Mouse (Mus musculus): ENCODE data around the gene Plekhg5. TPM values are rescaled to one million over a fixed set of nuclear protein-coding genes. Genes with fewer than 3 reads are reported as not detected.

Gene Plekhg5
- polyA plus RNA-seq, 1 experiment: 46.7 TPM

DNA sequence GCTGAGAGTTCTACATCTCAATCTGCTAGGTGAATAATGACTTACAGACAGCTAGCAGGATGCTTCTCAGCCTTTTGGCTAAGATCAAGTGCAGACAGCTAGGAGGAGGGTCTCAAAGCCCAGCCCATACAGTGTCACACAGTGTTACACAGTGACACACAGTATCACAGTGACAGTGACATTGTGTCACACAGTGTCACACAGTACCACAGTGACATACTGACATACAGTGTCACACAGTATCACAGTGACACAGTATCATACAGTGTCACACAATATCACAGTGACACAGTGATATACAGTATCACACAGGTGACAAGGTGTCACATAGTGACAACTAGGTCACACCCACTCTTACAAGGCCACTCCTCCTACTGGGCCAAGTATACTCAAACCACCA, 5.0 kb upstream of the Plekhg5 start:
- no peaks in the 10 kb centered on the region for H3K4me1 ChIP-seq (ENCODE audit: control insufficient read depth, insufficient read depth, low read length)
- DNase-seq: no peak
- H3K4me3 ChIP-seq (replicated peaks; ENCODE audit: extremely low read depth, low read depth, low read length): no peak overlapping the region
- TF ChIP-seq CTCF (IDR thresholded peaks at IDR 0.05; ENCODE audit: insufficient read depth, low read length): no peak

DNA sequence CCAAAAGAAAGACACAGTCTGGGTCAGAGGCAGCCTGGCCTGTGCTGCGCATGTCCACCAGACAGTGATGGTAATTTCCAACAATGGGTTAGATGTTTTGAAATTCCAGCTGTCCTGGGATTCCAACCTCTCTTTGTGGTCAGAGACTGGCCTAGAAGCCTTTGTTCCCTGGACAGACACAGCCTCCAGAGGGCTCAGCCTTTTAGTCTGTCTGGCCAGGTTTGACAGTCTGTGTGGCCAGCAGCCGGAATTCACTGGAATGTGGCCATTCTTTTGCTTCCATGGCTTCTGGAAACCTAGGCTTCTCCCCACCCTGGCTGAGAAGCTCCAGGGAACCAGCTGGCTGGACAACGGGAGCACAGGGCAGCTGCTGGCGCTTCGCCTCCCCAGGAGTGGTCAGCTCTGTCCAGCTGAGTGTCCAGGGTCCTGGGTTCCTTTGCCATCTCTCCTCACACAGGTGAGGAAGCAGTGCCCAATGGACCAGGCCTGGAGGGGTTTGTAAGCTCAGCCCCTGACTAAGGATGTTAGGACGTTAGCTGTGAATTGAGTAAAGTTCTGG, 4.1 kb upstream of the Plekhg5 start:
- Histone ChIP-seq H3K4me3 (replicated peaks; ENCODE audit: extremely low read depth, low read depth, low read length) (no peak overlapping the region), H3K4me1 (ENCODE audit: control insufficient read depth, insufficient read depth, low read length) (0 out of 2 replicates have a peak, but pooled peaks cover 2% of the 10 kb centered on the region)
- no peak for DNase-seq
- 67% methylated on average over 6 of the region's 6 CpGs for WGBS
- no peak for TF ChIP-seq POLR2A (IDR thresholded peaks at IDR 0.05; ENCODE audit: borderline replicate concordance, extremely low read depth, low read depth, low read length)
- no peak for TF ChIP-seq CTCF (IDR thresholded peaks at IDR 0.05; ENCODE audit: insufficient read depth, low read length)

DNA sequence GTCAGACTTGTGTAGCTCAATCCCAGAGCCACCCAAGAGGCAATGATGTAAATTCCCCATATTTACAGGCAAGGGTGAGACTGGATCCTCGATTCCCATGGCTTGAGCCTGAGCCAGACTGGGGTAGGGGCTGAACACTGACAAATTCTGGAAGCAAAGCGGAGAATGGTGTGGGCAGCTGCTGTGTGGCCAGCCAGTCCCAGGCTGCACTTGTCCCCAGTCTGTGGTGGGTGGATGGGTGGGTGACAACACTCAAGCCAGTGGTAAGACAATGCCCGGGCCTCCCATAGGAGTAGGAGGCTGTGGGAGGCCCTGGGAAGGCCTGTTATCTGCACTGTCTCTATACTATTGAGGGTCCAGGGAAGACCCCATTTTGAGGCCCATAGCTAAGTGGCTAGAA, 3.1 kb upstream of the Plekhg5 start:
- WGBS: 75% methylated on average over 3 of the region's 3 CpGs

DNA sequence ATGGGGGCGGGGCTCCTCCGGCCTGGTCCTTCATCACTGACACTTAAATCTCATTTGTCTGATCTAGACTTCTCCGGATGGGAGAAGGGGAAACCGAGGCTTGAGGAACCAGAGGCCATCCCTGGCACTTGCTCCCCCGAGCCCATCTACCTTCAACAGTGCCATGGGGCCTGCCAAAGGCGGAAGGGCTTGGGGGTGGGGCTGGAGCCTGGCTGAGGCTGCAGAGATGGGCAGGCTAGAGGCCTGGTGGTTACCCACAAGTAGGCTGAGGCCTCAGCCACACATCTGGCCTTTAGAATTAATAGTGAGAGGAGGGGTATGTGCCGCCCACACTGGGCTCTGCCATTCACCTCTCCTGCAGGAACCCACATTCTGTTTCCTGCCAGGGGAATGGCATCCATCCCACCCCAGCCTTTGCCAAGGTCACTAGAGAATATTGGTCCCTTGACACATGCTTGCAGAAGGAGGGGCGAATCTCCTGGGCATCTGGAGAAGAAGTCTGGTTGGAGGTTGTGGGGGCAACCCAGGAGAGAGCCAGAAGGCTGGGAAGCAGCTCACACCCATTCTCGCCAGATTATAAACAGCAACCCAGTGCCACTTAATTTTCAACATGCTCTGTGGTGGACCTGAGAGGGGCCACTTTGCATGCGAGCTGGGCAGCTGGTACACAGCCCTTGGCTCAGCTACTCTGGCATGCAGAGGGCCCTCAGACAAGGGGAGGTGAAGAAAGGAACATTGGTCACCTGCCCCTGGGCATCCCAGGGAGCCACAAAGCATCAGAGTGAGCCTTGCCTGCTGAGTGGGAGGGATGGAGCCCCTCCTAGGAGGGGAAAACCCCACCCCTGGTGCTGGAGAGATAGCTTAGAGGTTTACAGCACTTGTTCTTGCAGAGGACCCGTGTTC, 1.6 kb upstream of the Plekhg5 start:
- 69% methylated on average over 11 of the region's 11 CpGs for WGBS
- no peak for DNase-seq
- no peak for TF ChIP-seq POLR2A (IDR thresholded peaks at IDR 0.05; ENCODE audit: borderline replicate concordance, extremely low read depth, low read depth, low read length)
- TF ChIP-seq CTCF (IDR thresholded peaks at IDR 0.05; ENCODE audit: insufficient read depth, low read length): no peak

More for the DNA sequence above, 3.1 kb upstream of the Plekhg5 start:
- TF ChIP-seq POLR2A (IDR thresholded peaks at IDR 0.05; ENCODE audit: borderline replicate concordance, extremely low read depth, low read depth, low read length): no peak
- no peak for TF ChIP-seq CTCF (IDR thresholded peaks at IDR 0.05; ENCODE audit: insufficient read depth, low read length)
- H3K4me1 ChIP-seq (ENCODE audit: control insufficient read depth, insufficient read depth, low read length): 0 out of 2 replicates have a peak, but pooled peaks cover 2% of the 10 kb centered on the region
- H3K4me3 ChIP-seq (replicated peaks; ENCODE audit: extremely low read depth, low read depth, low read length): no peak overlapping the region
- DNase-seq: no peak

DNA sequence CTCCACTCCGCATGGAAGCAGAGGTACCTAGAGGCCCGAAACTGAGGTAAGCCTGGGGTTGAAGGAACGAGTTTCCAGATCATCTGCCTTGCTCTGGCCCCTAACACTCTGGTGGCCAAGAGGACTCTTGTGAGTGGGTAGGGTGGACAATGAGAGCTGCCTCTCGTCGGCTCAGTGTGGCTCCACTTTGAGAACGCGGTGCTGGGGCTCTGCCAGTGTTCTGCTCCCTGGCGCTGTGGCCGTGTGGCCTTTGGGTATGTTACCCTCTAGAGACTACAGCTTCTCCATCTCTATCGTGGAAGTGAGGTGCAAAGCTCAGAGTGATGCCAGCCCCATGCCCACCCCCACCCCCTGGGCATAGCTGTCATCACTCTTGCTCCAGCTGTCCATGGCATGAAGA, 357 bp downstream of the Plekhg5 start:
- 36% methylated on average over 10 of the region's 10 CpGs for WGBS

More for the DNA sequence above, 1.6 kb upstream of the Plekhg5 start:
- Histone ChIP-seq H3K4me3 (replicated peaks; ENCODE audit: extremely low read depth, low read depth, low read length) (no peak overlapping the region), H3K4me1 (ENCODE audit: control insufficient read depth, insufficient read depth, low read length) (0 out of 2 replicates have a peak, but pooled peaks cover 2% of the 10 kb centered on the region)

DNA sequence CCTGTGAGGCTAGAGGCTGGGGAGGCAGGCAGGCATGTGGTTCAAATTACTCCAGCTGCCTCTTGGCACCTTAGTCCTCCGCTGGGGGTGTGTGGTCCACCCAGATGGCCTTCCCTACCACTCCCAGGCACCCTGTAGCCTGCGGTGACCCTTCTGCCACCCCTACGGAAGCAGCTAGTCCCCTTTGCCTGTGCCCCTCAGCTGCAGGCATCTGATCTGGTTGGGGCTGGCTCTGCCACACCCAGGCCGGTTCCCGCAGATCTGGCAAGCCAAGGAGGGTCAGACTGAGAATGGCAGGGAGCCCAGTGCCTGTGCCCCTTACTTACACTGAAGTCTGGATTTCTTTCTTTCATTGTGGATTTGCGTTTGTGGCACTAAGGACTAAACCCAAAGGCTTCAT, 1.4 kb downstream of the Plekhg5 start:
- DNase-seq: no peak
- H3K4me3 ChIP-seq (replicated peaks; ENCODE audit: extremely low read depth, low read depth, low read length): no peak overlapping the region
- 66% methylated on average over 6 of the region's 6 CpGs for WGBS

More for the DNA sequence above, 357 bp downstream of the Plekhg5 start:
- 0 out of 2 replicates have a peak, but pooled peaks cover 2% of the 10 kb centered on the region for H3K4me1 ChIP-seq (ENCODE audit: control insufficient read depth, insufficient read depth, low read length)
- no peak for DNase-seq
- TF ChIP-seq CTCF (IDR thresholded peaks at IDR 0.05; ENCODE audit: insufficient read depth, low read length): no peak
- no peak for TF ChIP-seq POLR2A (IDR thresholded peaks at IDR 0.05; ENCODE audit: borderline replicate concordance, extremely low read depth, low read depth, low read length)
- no peak overlapping the region for H3K4me3 ChIP-seq (replicated peaks; ENCODE audit: extremely low read depth, low read depth, low read length)

DNA sequence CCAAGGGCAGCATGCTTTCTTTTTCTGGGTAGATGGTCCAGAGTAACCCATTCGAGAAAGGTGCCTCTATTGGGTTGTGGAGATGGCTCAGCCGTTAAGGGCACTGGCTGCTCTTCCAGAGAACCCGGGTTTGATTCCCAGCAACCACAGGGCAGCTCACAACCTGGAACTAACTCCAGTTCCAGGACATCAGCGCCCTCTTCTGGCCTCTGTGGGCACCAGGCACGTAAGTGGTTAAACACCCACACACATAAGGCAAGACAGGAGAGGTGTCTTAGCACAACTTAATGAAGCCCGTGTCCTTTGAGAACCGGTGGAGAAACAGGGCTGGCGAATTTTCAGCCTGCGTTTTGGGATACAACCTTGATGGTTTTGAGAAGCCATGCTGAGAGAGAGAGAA, 2.2 kb downstream of the Plekhg5 start:
- H3K4me3 ChIP-seq (replicated peaks; ENCODE audit: extremely low read depth, low read depth, low read length): no peak overlapping the region
- TF ChIP-seq POLR2A (IDR thresholded peaks at IDR 0.05; ENCODE audit: borderline replicate concordance, extremely low read depth, low read depth, low read length): no peak
- TF ChIP-seq CTCF (IDR thresholded peaks at IDR 0.05; ENCODE audit: insufficient read depth, low read length): no peak
- DNase-seq: no peak
- 84% methylated on average over 9 of the region's 9 CpGs for WGBS
- H3K4me1 ChIP-seq (ENCODE audit: control insufficient read depth, insufficient read depth, low read length): 0 out of 2 replicates have a peak, but pooled peaks cover 2% of the 10 kb centered on the region

More for the DNA sequence above, 1.4 kb downstream of the Plekhg5 start:
- TF ChIP-seq CTCF (IDR thresholded peaks at IDR 0.05; ENCODE audit: insufficient read depth, low read length) (no peak), POLR2A (IDR thresholded peaks at IDR 0.05; ENCODE audit: borderline replicate concordance, extremely low read depth, low read depth, low read length) (no peak)
- H3K4me1 ChIP-seq (ENCODE audit: control insufficient read depth, insufficient read depth, low read length): 0 out of 2 replicates have a peak, but pooled peaks cover 2% of the 10 kb centered on the region

DNA sequence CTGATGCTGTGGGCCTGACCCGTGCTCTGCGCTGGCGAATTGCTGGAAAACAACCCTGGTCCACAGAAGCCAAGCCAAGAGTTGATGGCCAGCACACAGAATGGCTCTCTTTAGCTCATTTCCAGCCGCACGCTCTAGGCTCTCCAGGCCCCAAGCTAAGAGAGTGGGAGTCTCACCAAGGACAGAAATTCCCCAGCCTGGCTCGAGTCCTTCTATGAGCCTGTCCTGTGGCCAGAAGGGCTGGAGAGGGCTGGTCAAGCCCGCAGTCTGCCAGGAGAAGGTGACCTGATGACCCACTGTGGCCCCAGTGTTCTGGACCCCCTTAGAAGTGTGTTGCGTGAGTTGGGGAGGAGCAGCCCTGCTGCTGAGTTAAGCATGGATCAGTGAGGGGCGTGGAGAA, 4.9 kb downstream of the Plekhg5 start:
- DNase-seq: no peak
- Histone ChIP-seq H3K4me1 (ENCODE audit: control insufficient read depth, insufficient read depth, low read length) (0 out of 2 replicates have a peak, but pooled peaks cover 2% of the 10 kb centered on the region), H3K4me3 (replicated peaks; ENCODE audit: extremely low read depth, low read depth, low read length) (no peak overlapping the region)
- TF ChIP-seq CTCF (IDR thresholded peaks at IDR 0.05; ENCODE audit: insufficient read depth, low read length): no peak
- whole genome bisulfite sequencing: 89% methylated on average over 9 of the region's 9 CpGs

DNA sequence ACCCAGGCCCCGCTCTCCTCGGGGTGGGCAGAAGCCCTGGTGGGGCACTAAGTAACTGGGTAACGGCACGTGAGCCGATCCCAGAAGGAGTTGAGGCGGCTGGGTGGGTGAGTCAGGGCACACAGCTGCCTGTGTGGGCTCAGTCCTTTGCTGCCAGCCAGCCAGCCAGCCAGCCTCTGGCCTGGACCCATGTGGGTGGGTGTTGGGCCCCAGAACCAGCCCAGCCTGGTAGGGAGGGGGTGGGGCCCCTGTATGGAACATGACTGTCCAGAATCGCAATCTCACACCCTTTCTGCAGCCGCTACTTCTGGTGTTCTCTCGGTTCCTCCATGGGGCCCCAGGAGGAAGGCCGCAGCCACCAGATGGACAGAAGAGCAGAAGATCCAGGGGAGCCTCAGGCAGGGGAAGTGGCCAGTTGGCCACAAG, 5.8 kb downstream of the Plekhg5 start:
- DNase-seq: no peak
- no peak for TF ChIP-seq CTCF (IDR thresholded peaks at IDR 0.05; ENCODE audit: insufficient read depth, low read length)
- no peak for TF ChIP-seq POLR2A (IDR thresholded peaks at IDR 0.05; ENCODE audit: borderline replicate concordance, extremely low read depth, low read depth, low read length)
- WGBS: 85% methylated on average over 10 of the region's 10 CpGs
- Histone ChIP-seq H3K4me3 (replicated peaks; ENCODE audit: extremely low read depth, low read depth, low read length) (no peak overlapping the region), H3K4me1 (ENCODE audit: control insufficient read depth, insufficient read depth, low read length) (no peaks in the 10 kb centered on the region)

DNA sequence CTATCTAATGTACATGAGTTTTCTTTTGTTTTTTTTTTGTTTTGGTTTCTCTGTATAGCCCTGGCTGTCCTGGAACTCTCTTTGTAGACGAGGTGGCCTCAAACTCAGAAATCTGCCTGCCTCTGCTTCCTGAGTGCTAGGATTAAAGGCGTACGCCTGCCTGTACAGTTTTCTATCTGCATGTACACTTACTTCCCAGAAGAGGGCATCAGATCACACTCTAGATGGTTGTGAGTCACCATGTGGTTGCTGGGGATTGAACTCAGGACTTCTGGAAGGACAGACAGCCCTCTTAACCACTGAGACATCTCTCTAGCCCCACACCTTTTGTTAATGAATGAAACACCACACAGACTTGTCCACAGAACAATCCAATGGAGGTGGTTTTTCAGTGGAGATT, 7.0 kb downstream of the Plekhg5 start:
- no peak for TF ChIP-seq CTCF (IDR thresholded peaks at IDR 0.05; ENCODE audit: insufficient read depth, low read length)
- Histone ChIP-seq H3K4me1 (ENCODE audit: control insufficient read depth, insufficient read depth, low read length) (no peaks in the 10 kb centered on the region), H3K4me3 (replicated peaks; ENCODE audit: extremely low read depth, low read depth, low read length) (no peak overlapping the region)
- 85% methylated on average over 3 of the region's 3 CpGs for WGBS
- no peak for DNase-seq
